Mouse (Mus musculus): ENCODE results near the gene Shc1. TPM values are rescaled to one million over a fixed set of nuclear protein-coding genes. Genes with fewer than 3 reads are reported as not detected.

The Shc1 gene
- total RNA-seq, 2 experiments from 2014 or later: 12.2 to 14.3 TPM

- TF ChIP-seq CTCF (conservative IDR thresholded peaks at IDR 0.05): no peak
- DNase-seq (ENCODE audit: low spot score in 2 of 2): peak; percentile 94 to 96
- Histone ChIP-seq H3K27ac (peak overlapping the region; percentile 94), H3K4me3 (peak overlapping the region; percentile 70)
These were observed 24.6 kb upstream of the Shc1 start for GRCm38 (mm10) chr3:89393605-89394004.

- peak within 1 kb of the TSS; percentile 94 for H3K27ac ChIP-seq
- H3K4me3 ChIP-seq: peak within 1 kb of the TSS; percentile 70
- peak; percentile 52 to 62 for DNase-seq (ENCODE audit: low spot score in 2 of 2)
- TF ChIP-seq CTCF (conservative IDR thresholded peaks at IDR 0.05): peak; percentile 41
These were observed 24.0 kb upstream of the Shc1 start, which contains the start of gene Zbtb7b for GRCm38 (mm10) chr3:89394006-89394893. Gene Zbtb7b (minus strand): TSS chr3:89394776.

GRCm38 (mm10) chr3:89394894-89395256 is 23.4 kb upstream of the Shc1 start:
- H3K27ac ChIP-seq: peak overlapping the region; percentile 94
- no peak for TF ChIP-seq CTCF (conservative IDR thresholded peaks at IDR 0.05)
- peak; percentile 40 to 55 for DNase-seq (ENCODE audit: low spot score in 2 of 2)
- peak overlapping the region; percentile 70 for H3K4me3 ChIP-seq

GRCm38 (mm10) chr3:89395419-89395805 is 22.8 kb upstream of the Shc1 start:
- TF ChIP-seq CTCF (conservative IDR thresholded peaks at IDR 0.05): no peak
- H3K27ac ChIP-seq: peak overlapping the region; percentile 94
- no peak for DNase-seq (ENCODE audit: low spot score in 2 of 2)
- H3K4me3 ChIP-seq: peak overlapping the region; percentile 70

GRCm38 (mm10) chr3:89395806-89396653 is 22.2 kb upstream of the Shc1 start:
- TF ChIP-seq CTCF (conservative IDR thresholded peaks at IDR 0.05): peak; percentile 88
- H3K27ac ChIP-seq: peak overlapping the region; percentile 19; the same call in 1 of the 2 replicates
- H3K4me3 ChIP-seq: peak overlapping the region; percentile 70
- DNase-seq (ENCODE audit: low spot score in 2 of 2): peak in 1 of 2 experiments; percentile 44

GRCm38 (mm10) chr3:89396654-89397005 is 21.6 kb upstream of the Shc1 start:
- TF ChIP-seq CTCF (conservative IDR thresholded peaks at IDR 0.05): no peak
- H3K27ac ChIP-seq: 0 out of 2 replicates have a peak overlapping the region, but pooled peaks have one; percentile 19
- peak overlapping the region; percentile 70 for H3K4me3 ChIP-seq
- no peak for DNase-seq (ENCODE audit: low spot score in 2 of 2)

- TF ChIP-seq CTCF (conservative IDR thresholded peaks at IDR 0.05): no peak
- DNase-seq (ENCODE audit: low spot score in 2 of 2): no peak
- H3K27ac ChIP-seq: no peak overlapping the region
- H3K4me3 ChIP-seq: no peak overlapping the region
These were observed 16.9 kb upstream of the Shc1 start for GRCm38 (mm10) chr3:89401329-89401728.

GRCm38 (mm10) chr3:89402693-89403092 is 15.6 kb upstream of the Shc1 start, which contains the start of gene Lenep:
Gene Lenep (minus strand): TSS chr3:89402793.
- no peak for TF ChIP-seq CTCF (conservative IDR thresholded peaks at IDR 0.05)
- H3K27ac ChIP-seq: no peak within 1 kb of the TSS
- no peak within 1 kb of the TSS for H3K4me3 ChIP-seq
- DNase-seq (ENCODE audit: low spot score in 2 of 2): no peak

- TF ChIP-seq CTCF (conservative IDR thresholded peaks at IDR 0.05): no peak
- peak overlapping the region; percentile 14; the same call in 1 of the 2 replicates for H3K27ac ChIP-seq
- H3K4me3 ChIP-seq: no peak overlapping the region
- DNase-seq (ENCODE audit: low spot score in 2 of 2): no peak
These were observed 11.4 kb upstream of the Shc1 start for GRCm38 (mm10) chr3:89406887-89407286.

GRCm38 (mm10) chr3:89408448-89408847 is 9.8 kb upstream of the Shc1 start:
- Histone ChIP-seq H3K4me3 (no peak overlapping the region), H3K27ac (no peak overlapping the region)
- TF ChIP-seq CTCF (conservative IDR thresholded peaks at IDR 0.05): no peak
- DNase-seq (ENCODE audit: low spot score in 2 of 2): no peak

GRCm38 (mm10) chr3:89409701-89410100 is 8.5 kb upstream of the Shc1 start:
- Histone ChIP-seq H3K27ac (no peak overlapping the region), H3K4me3 (no peak overlapping the region)
- no peak for DNase-seq (ENCODE audit: low spot score in 2 of 2)
- no peak for TF ChIP-seq CTCF (conservative IDR thresholded peaks at IDR 0.05)

GRCm38 (mm10) chr3:89410864-89411263 is 7.4 kb upstream of the Shc1 start:
- no peak for DNase-seq (ENCODE audit: low spot score in 2 of 2)
- Histone ChIP-seq H3K4me3 (peak overlapping the region; percentile 56), H3K27ac (no peak overlapping the region)
- TF ChIP-seq CTCF (conservative IDR thresholded peaks at IDR 0.05): no peak

All from layer of hippocampus, adult 2 months (tissue).